Mouse (Mus musculus): Measurements from ENCODE around the gene Hdac7. TPM values are rescaled to one million over a fixed set of nuclear protein-coding genes. Genes with fewer than 3 reads are reported as not detected.

The Hdac7 gene
- polyA plus RNA-seq, 1 experiment from 2014 or later = 20.4 TPM

- no peak overlapping the region for H3K9ac ChIP-seq
- no peaks in the 10 kb centered on the region for H3K27me3 ChIP-seq
- ATAC-seq (replicated peaks; ENCODE audit: insufficient number of reproducible peaks, insufficient read depth, low FRiP score, low read depth) = no peak
- peaks cover 47% of the 10 kb centered on the region for H3K4me1 ChIP-seq (replicated peaks)
- peak overlapping the region; percentile 60 for H3K27ac ChIP-seq
- peaks cover 28% of the 10 kb centered on the region for H3K36me3 ChIP-seq
- no peak overlapping the region for H3K4me3 ChIP-seq
- no peaks in the 10 kb centered on the region for H3K9me3 ChIP-seq (replicated peaks)
- no peak overlapping the region for H3K4me2 ChIP-seq
- WGBS = 75% methylated on average over 7 of the region's 7 CpGs
Measured at GRCm38 (mm10) chr15:97812875-97813274, 31.4 kb downstream of the Hdac7 start.

DNA sequence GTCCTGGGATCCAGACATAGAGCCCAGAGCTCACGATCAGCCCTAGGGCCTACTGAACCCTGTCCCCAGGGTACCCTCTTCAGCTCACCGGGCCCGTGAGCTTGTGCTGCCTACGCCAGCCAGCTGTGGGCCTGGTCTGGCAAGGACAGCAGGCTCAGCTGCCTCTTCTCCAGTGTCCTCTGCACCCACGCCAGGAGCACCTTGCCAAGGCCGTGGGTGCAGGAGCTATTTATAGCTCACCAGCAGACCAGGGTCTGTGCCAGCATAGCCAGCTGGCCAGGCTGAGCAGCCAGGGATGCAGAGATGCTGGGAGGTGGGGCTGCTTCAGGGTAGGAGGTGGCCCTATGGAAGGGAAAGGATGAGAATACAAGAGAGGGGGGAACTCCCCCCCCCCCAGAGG, 32.2 kb downstream of the Hdac7 start:
- 47% methylated on average over 6 of the region's 6 CpGs for WGBS

DNA sequence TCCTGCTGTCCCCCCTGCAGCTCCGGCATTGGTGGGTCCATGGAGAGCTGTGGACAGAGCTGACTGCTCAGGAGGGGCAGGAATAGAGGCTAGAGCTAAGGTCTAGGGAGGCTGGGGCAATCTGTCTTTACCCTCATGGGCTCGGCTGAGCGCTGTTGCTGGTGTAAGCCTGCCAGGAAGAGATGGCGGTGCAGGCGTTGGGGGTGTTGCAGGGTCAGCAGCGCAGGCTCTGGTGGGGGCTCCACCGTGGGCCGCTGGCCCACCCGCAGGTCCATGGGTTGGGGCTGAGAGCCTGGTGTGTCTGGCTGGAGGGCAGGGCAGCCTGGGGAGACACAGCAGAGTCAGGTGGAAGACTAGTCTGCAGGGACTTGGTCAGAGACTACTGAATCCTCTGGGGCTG, 33.0 kb downstream of the Hdac7 start:
- H3K9me3 ChIP-seq (replicated peaks) = no peaks in the 10 kb centered on the region
- peaks cover 47% of the 10 kb centered on the region for H3K4me1 ChIP-seq (replicated peaks)
- H3K27me3 ChIP-seq = no peaks in the 10 kb centered on the region
- WGBS = 89% methylated on average over 9 of the region's 9 CpGs
- peaks cover 41% of the 10 kb centered on the region for H3K36me3 ChIP-seq
- ATAC-seq (replicated peaks; ENCODE audit: insufficient number of reproducible peaks, insufficient read depth, low FRiP score, low read depth) = no peak
- H3K9ac ChIP-seq = no peak overlapping the region
- H3K27ac ChIP-seq = peak overlapping the region; percentile 60
- no peak overlapping the region for H3K4me2 ChIP-seq
- no peak overlapping the region for H3K4me3 ChIP-seq

More for the DNA sequence above, 32.2 kb downstream of the Hdac7 start:
- Histone ChIP-seq H3K27ac (peak overlapping the region; percentile 60), H3K27me3 (no peaks in the 10 kb centered on the region), H3K9ac (no peak overlapping the region), H3K4me3 (no peak overlapping the region), H3K9me3 (replicated peaks) (no peaks in the 10 kb centered on the region), H3K36me3 (peaks cover 35% of the 10 kb centered on the region), H3K4me2 (no peak overlapping the region; the same call in 1 of the 2 replicates), H3K4me1 (replicated peaks) (peaks cover 47% of the 10 kb centered on the region)
- ATAC-seq (replicated peaks; ENCODE audit: insufficient number of reproducible peaks, insufficient read depth, low FRiP score, low read depth) = peak; percentile 68

DNA sequence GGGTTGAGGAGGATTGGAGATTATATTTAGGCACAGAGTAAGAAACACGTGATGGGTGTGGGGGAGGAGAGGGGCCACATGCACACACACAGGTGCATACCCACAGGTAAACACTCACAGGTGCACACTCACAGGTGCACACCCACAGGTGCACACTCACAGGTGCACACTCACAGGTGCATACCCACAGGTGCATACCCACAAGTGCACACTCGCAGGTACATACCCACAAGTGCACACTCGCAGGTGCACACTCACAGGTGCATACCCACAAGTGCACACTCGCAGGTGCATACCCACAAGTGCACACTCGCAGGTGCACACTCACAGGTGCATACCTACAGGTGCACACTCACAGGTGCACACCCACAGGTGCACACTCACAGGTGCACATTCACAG, 33.9 kb downstream of the Hdac7 start:
- no peaks in the 10 kb centered on the region for H3K27me3 ChIP-seq
- WGBS = 83% methylated on average over 5 of the region's 5 CpGs
- no peak for ATAC-seq (replicated peaks; ENCODE audit: insufficient number of reproducible peaks, insufficient read depth, low FRiP score, low read depth)
- no peak overlapping the region for H3K27ac ChIP-seq
- no peak overlapping the region for H3K4me2 ChIP-seq
- H3K9me3 ChIP-seq (replicated peaks) = no peaks in the 10 kb centered on the region
- peaks cover 43% of the 10 kb centered on the region for H3K4me1 ChIP-seq (replicated peaks)
- no peak overlapping the region for H3K4me3 ChIP-seq
- H3K9ac ChIP-seq = no peak overlapping the region
- peaks cover 45% of the 10 kb centered on the region for H3K36me3 ChIP-seq

DNA sequence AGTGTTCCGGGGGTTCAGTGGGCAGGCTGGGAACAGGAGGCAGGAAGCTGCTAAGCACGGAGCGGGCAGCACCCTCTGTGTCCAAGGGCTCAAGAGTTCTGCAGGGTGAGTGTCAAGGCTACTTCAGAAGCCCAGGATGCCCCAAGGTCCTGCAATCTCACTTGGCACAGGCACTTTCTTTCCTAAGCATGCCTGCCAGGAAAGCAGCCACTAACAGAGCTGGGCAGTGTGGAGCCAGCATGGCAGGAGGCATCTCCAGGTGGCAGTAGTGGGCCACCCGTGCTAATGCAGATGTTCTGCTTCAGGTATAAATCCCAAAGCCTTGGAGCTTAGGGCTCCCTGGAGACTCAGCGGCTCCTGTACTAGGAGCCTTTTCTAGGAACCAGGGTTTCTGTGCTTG, 34.4 kb downstream of the Hdac7 start:
- 86% methylated on average over 5 of the region's 5 CpGs for WGBS
- no peak for ATAC-seq (replicated peaks; ENCODE audit: insufficient number of reproducible peaks, insufficient read depth, low FRiP score, low read depth)

DNA sequence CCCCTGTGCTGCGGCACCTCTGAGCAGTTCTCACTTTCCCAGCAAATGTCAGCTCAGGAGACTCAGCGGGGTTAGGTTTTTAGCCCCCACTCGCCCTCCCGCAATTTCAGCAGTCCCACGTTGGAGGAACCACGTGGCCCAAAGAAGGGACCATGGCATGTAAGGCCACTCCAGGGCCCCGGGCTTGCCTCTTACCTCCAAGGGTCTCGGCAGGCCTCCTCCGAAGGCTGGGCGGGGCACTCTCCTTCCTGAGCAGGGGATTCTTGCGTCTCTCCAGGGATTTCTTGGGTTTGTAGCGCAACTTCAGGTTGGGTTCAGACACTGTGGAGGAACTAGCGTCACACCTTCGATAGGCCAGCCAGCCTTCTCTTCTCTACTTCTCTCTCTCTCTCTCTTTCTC, 35.1 kb downstream of the Hdac7 start:
- Histone ChIP-seq H3K27ac (no peak overlapping the region), H3K4me1 (replicated peaks) (peaks cover 32% of the 10 kb centered on the region), H3K27me3 (no peaks in the 10 kb centered on the region), H3K4me2 (no peak overlapping the region), H3K36me3 (peaks cover 54% of the 10 kb centered on the region), H3K9me3 (replicated peaks) (no peaks in the 10 kb centered on the region), H3K9ac (no peak overlapping the region), H3K4me3 (no peak overlapping the region)
- 83% methylated on average over 14 of the region's 14 CpGs for WGBS
- ATAC-seq (replicated peaks; ENCODE audit: insufficient number of reproducible peaks, insufficient read depth, low FRiP score, low read depth) = no peak

More for the DNA sequence above, 34.4 kb downstream of the Hdac7 start:
- no peak overlapping the region for H3K9ac ChIP-seq
- H3K36me3 ChIP-seq = peaks cover 49% of the 10 kb centered on the region
- no peaks in the 10 kb centered on the region for H3K27me3 ChIP-seq
- H3K27ac ChIP-seq = no peak overlapping the region
- no peaks in the 10 kb centered on the region for H3K9me3 ChIP-seq (replicated peaks)
- no peak overlapping the region for H3K4me3 ChIP-seq
- peaks cover 39% of the 10 kb centered on the region for H3K4me1 ChIP-seq (replicated peaks)
- no peak overlapping the region for H3K4me2 ChIP-seq

GRCm38 (mm10) chr15:97808532-97808931, 35.8 kb downstream of the Hdac7 start:
- no peaks in the 10 kb centered on the region for H3K27me3 ChIP-seq
- H3K9ac ChIP-seq = no peak overlapping the region
- ATAC-seq (replicated peaks; ENCODE audit: insufficient number of reproducible peaks, insufficient read depth, low FRiP score, low read depth) = no peak
- H3K36me3 ChIP-seq = peaks cover 54% of the 10 kb centered on the region
- H3K27ac ChIP-seq = no peak overlapping the region
- H3K4me1 ChIP-seq (replicated peaks) = peaks cover 25% of the 10 kb centered on the region
- no peak overlapping the region for H3K4me3 ChIP-seq
- 92% methylated on average over 14 of the region's 14 CpGs for WGBS
- H3K4me2 ChIP-seq = no peak overlapping the region
- H3K9me3 ChIP-seq (replicated peaks) = no peaks in the 10 kb centered on the region

GRCm38 (mm10) chr15:97807867-97808266, 36.4 kb downstream of the Hdac7 start:
- Histone ChIP-seq H3K36me3 (peaks cover 56% of the 10 kb centered on the region), H3K27me3 (no peaks in the 10 kb centered on the region), H3K4me3 (no peak overlapping the region), H3K27ac (no peak overlapping the region), H3K9me3 (replicated peaks) (no peaks in the 10 kb centered on the region), H3K4me2 (no peak overlapping the region), H3K4me1 (replicated peaks) (peaks cover 18% of the 10 kb centered on the region), H3K9ac (no peak overlapping the region)
- ATAC-seq (replicated peaks; ENCODE audit: insufficient number of reproducible peaks, insufficient read depth, low FRiP score, low read depth) = no peak
- 77% methylated on average over 12 of the region's 12 CpGs for WGBS

GRCm38 (mm10) chr15:97802575-97802974, 41.7 kb downstream of the Hdac7 start:
- Histone ChIP-seq H3K9ac (no peak overlapping the region), H3K36me3 (peaks cover 59% of the 10 kb centered on the region), H3K4me3 (no peak overlapping the region), H3K27me3 (no peaks in the 10 kb centered on the region), H3K4me2 (no peak overlapping the region), H3K9me3 (replicated peaks) (no peaks in the 10 kb centered on the region), H3K4me1 (replicated peaks) (peaks cover 6% of the 10 kb centered on the region; the same call in 1 of the 2 replicates), H3K27ac (no peak overlapping the region)
- peak; percentile 21; the same call in 1 of the 2 replicates for ATAC-seq (replicated peaks; ENCODE audit: insufficient number of reproducible peaks, insufficient read depth, low FRiP score, low read depth)
- WGBS = 30% methylated on average over 13 of the region's 13 CpGs

GRCm38 (mm10) chr15:97801811-97802210, 42.5 kb downstream of the Hdac7 start:
- no peak for ATAC-seq (replicated peaks; ENCODE audit: insufficient number of reproducible peaks, insufficient read depth, low FRiP score, low read depth)
- H3K36me3 ChIP-seq = peaks cover 62% of the 10 kb centered on the region
- no peak overlapping the region for H3K4me2 ChIP-seq
- no peaks in the 10 kb centered on the region for H3K9me3 ChIP-seq (replicated peaks)
- H3K9ac ChIP-seq = no peak overlapping the region
- no peak overlapping the region for H3K27ac ChIP-seq
- H3K27me3 ChIP-seq = no peaks in the 10 kb centered on the region
- WGBS = 79% methylated on average over 7 of the region's 7 CpGs
- peaks cover 6% of the 10 kb centered on the region; the same call in 1 of the 2 replicates for H3K4me1 ChIP-seq (replicated peaks)
- H3K4me3 ChIP-seq = no peak overlapping the region

GRCm38 (mm10) chr15:97800853-97801252, 43.4 kb downstream of the Hdac7 start:
- H3K27ac ChIP-seq = no peak overlapping the region
- H3K9me3 ChIP-seq (replicated peaks) = no peaks in the 10 kb centered on the region
- no peak for ATAC-seq (replicated peaks; ENCODE audit: insufficient number of reproducible peaks, insufficient read depth, low FRiP score, low read depth)
- peaks cover 64% of the 10 kb centered on the region for H3K36me3 ChIP-seq
- H3K4me2 ChIP-seq = no peak overlapping the region
- H3K4me1 ChIP-seq (replicated peaks) = peaks cover 6% of the 10 kb centered on the region; the same call in 1 of the 2 replicates
- H3K9ac ChIP-seq = no peak overlapping the region
- no peaks in the 10 kb centered on the region for H3K27me3 ChIP-seq
- H3K4me3 ChIP-seq = no peak overlapping the region
- WGBS = 88% methylated on average over 13 of the region's 13 CpGs

DNA sequence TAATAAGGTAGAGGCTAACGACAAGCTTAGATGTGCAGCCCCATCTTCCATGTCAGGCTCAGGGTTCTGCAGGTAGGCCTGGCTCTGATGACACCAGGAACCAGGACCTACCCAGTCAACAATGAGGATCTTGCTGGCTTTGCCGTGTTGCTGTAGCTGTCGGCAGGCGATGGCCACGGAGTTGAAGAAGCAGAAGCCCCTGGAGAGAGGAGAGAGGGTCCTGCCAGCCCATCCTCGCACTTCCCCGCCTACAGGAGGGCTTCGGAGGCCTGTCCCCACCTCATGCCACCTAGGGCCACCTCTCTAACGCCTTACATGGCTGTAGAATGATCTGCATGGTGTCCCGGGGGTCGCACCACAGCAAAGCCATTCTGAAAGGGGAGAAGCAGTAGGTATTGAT, 44.9 kb downstream of the Hdac7 start:
- H3K9me3 ChIP-seq (replicated peaks) = no peaks in the 10 kb centered on the region
- ATAC-seq (replicated peaks; ENCODE audit: insufficient number of reproducible peaks, insufficient read depth, low FRiP score, low read depth) = no peak
- no peaks in the 10 kb centered on the region for H3K27me3 ChIP-seq
- no peak overlapping the region for H3K27ac ChIP-seq
- H3K9ac ChIP-seq = no peak overlapping the region
- H3K4me2 ChIP-seq = no peak overlapping the region
- no peak overlapping the region for H3K4me3 ChIP-seq
- peaks cover 6% of the 10 kb centered on the region; the same call in 1 of the 2 replicates for H3K4me1 ChIP-seq (replicated peaks)
- 81% methylated on average over 11 of the region's 11 CpGs for WGBS
- peaks cover 67% of the 10 kb centered on the region for H3K36me3 ChIP-seq
